Mouse (Mus musculus): ENCODE measurements around the gene Ahdc1. TPM values are rescaled to one million over a fixed set of nuclear protein-coding genes. Genes with fewer than 3 reads are reported as not detected.

Ahdc1 gene
- polyA plus RNA-seq, 1 experiment from 2014 or later: 8.0 TPM

GRCm38 (mm10) chr4:133116756-133117470 is 105.9 kb downstream of the Ahdc1 start:
- peak; percentile 22 for ATAC-seq (ENCODE audit: low read depth)
- Histone ChIP-seq H3K27me3 (ENCODE audit: control insufficient read depth, insufficient read depth, low read depth, low read length) (no peaks in the 10 kb centered on the region), H3K36me3 (ENCODE audit: control insufficient read depth, insufficient read depth, low read length) (no peaks in the 10 kb centered on the region), H3K4me1 (replicated peaks; ENCODE audit: control insufficient read depth, insufficient read depth, low read length) (peaks cover 39% of the 10 kb centered on the region), H3K9me3 (ENCODE audit: control insufficient read depth, low read length) (no peaks in the 10 kb centered on the region), H3K27ac (ENCODE audit: low read length) (peak overlapping the region; percentile 100), H3K9ac (ENCODE audit: low read length) (peak overlapping the region; percentile 67), H3K4me2 (ENCODE audit: low read depth, low read length) (peak overlapping the region; percentile 48), H3K4me3 (ENCODE audit: low read length) (no peak overlapping the region)
- WGBS: 42% methylated on average over 3 of the region's 3 CpGs

- H3K4me2 ChIP-seq (ENCODE audit: low read depth, low read length): peak overlapping the region; percentile 48
- H3K4me3 ChIP-seq (ENCODE audit: low read length): peak overlapping the region; percentile 28
- no peaks in the 10 kb centered on the region for H3K9me3 ChIP-seq (ENCODE audit: control insufficient read depth, low read length)
- peak overlapping the region; percentile 67 for H3K9ac ChIP-seq (ENCODE audit: low read length)
- H3K4me1 ChIP-seq (replicated peaks; ENCODE audit: control insufficient read depth, insufficient read depth, low read length): peaks cover 41% of the 10 kb centered on the region
- H3K36me3 ChIP-seq (ENCODE audit: control insufficient read depth, insufficient read depth, low read length): no peaks in the 10 kb centered on the region
- H3K27ac ChIP-seq (ENCODE audit: low read length): peak overlapping the region; percentile 100
- peak; percentile 81 for ATAC-seq (ENCODE audit: low read depth)
- WGBS: 14% methylated on average over 18 of the region's 18 CpGs
- H3K27me3 ChIP-seq (ENCODE audit: control insufficient read depth, insufficient read depth, low read depth, low read length): no peaks in the 10 kb centered on the region
Measured at GRCm38 (mm10) chr4:133117556-133118411, 106.7 kb downstream of the Ahdc1 start.

GRCm38 (mm10) chr4:133118775-133119375 is 107.8 kb downstream of the Ahdc1 start:
- no peaks in the 10 kb centered on the region for H3K9me3 ChIP-seq (ENCODE audit: control insufficient read depth, low read length)

GRCm38 (mm10) chr4:133119579-133119978 is 108.5 kb downstream of the Ahdc1 start:
- peaks cover 39% of the 10 kb centered on the region for H3K4me1 ChIP-seq (replicated peaks; ENCODE audit: control insufficient read depth, insufficient read depth, low read length)
- ATAC-seq (ENCODE audit: low read depth): no peak
- H3K9me3 ChIP-seq (ENCODE audit: control insufficient read depth, low read length): peaks cover 5% of the 10 kb centered on the region
- no peak overlapping the region for H3K4me3 ChIP-seq (ENCODE audit: low read length)
- H3K4me2 ChIP-seq (ENCODE audit: low read depth, low read length): no peak overlapping the region
- WGBS: 83% methylated on average over 6 of the region's 6 CpGs
- H3K27me3 ChIP-seq (ENCODE audit: control insufficient read depth, insufficient read depth, low read depth, low read length): no peaks in the 10 kb centered on the region
- H3K9ac ChIP-seq (ENCODE audit: low read length): no peak overlapping the region
- no peaks in the 10 kb centered on the region for H3K36me3 ChIP-seq (ENCODE audit: control insufficient read depth, insufficient read depth, low read length)
- H3K27ac ChIP-seq (ENCODE audit: low read length): no peak overlapping the region

More at GRCm38 (mm10) chr4:133118775-133119375, 107.8 kb downstream of the Ahdc1 start:
- 71% methylated on average over 6 of the region's 6 CpGs for WGBS
- Histone ChIP-seq H3K27ac (ENCODE audit: low read length) (peak overlapping the region; percentile 52), H3K9ac (ENCODE audit: low read length) (no peak overlapping the region), H3K36me3 (ENCODE audit: control insufficient read depth, insufficient read depth, low read length) (no peaks in the 10 kb centered on the region), H3K4me2 (ENCODE audit: low read depth, low read length) (no peak overlapping the region), H3K4me3 (ENCODE audit: low read length) (no peak overlapping the region), H3K27me3 (ENCODE audit: control insufficient read depth, insufficient read depth, low read depth, low read length) (no peaks in the 10 kb centered on the region), H3K4me1 (replicated peaks; ENCODE audit: control insufficient read depth, insufficient read depth, low read length) (peaks cover 39% of the 10 kb centered on the region)
- no peak for ATAC-seq (ENCODE audit: low read depth)

- Histone ChIP-seq H3K27me3 (ENCODE audit: control insufficient read depth, insufficient read depth, low read depth, low read length) (no peaks in the 10 kb centered on the region), H3K9ac (ENCODE audit: low read length) (peak overlapping the region; percentile 32), H3K27ac (ENCODE audit: low read length) (peak overlapping the region; percentile 27; the same call in 1 of the 2 replicates), H3K36me3 (ENCODE audit: control insufficient read depth, insufficient read depth, low read length) (no peaks in the 10 kb centered on the region), H3K4me3 (ENCODE audit: low read length) (no peak overlapping the region), H3K4me1 (replicated peaks; ENCODE audit: control insufficient read depth, insufficient read depth, low read length) (peaks cover 39% of the 10 kb centered on the region), H3K4me2 (ENCODE audit: low read depth, low read length) (0 out of 2 replicates have a peak overlapping the region, but pooled peaks have one; percentile 29), H3K9me3 (ENCODE audit: control insufficient read depth, low read length) (peaks cover 5% of the 10 kb centered on the region)
- WGBS: 13% methylated on average over 10 of the region's 11 CpGs
- ATAC-seq (ENCODE audit: low read depth): no peak
Measured at GRCm38 (mm10) chr4:133120833-133121321, 109.8 kb downstream of the Ahdc1 start.

- Histone ChIP-seq H3K9ac (ENCODE audit: low read length) (no peak overlapping the region), H3K27ac (ENCODE audit: low read length) (no peak overlapping the region), H3K4me2 (ENCODE audit: low read depth, low read length) (no peak overlapping the region), H3K27me3 (ENCODE audit: control insufficient read depth, insufficient read depth, low read depth, low read length) (no peaks in the 10 kb centered on the region), H3K36me3 (ENCODE audit: control insufficient read depth, insufficient read depth, low read length) (no peaks in the 10 kb centered on the region), H3K9me3 (ENCODE audit: control insufficient read depth, low read length) (peaks cover 5% of the 10 kb centered on the region), H3K4me1 (replicated peaks; ENCODE audit: control insufficient read depth, insufficient read depth, low read length) (peaks cover 34% of the 10 kb centered on the region), H3K4me3 (ENCODE audit: low read length) (no peak overlapping the region)
- no peak for ATAC-seq (ENCODE audit: low read depth)
- WGBS: 40% methylated on average over 1 of the region's 1 CpGs
Measured at GRCm38 (mm10) chr4:133121416-133121815, 110.4 kb downstream of the Ahdc1 start.

GRCm38 (mm10) chr4:133121974-133122637 is 111.0 kb downstream of the Ahdc1 start:
- WGBS: 25% methylated on average over 5 of the region's 5 CpGs
- no peak for ATAC-seq (ENCODE audit: low read depth)

GRCm38 (mm10) chr4:133127079-133127478 is 116.0 kb downstream of the Ahdc1 start:
- no peak overlapping the region for H3K4me2 ChIP-seq (ENCODE audit: low read depth, low read length)
- ATAC-seq (ENCODE audit: low read depth): no peak
- H3K27ac ChIP-seq (ENCODE audit: low read length): no peak overlapping the region
- no peaks in the 10 kb centered on the region for H3K27me3 ChIP-seq (ENCODE audit: control insufficient read depth, insufficient read depth, low read depth, low read length)
- peaks cover 5% of the 10 kb centered on the region for H3K9me3 ChIP-seq (ENCODE audit: control insufficient read depth, low read length)
- no peaks in the 10 kb centered on the region for H3K36me3 ChIP-seq (ENCODE audit: control insufficient read depth, insufficient read depth, low read length)
- peaks cover 9% of the 10 kb centered on the region for H3K4me1 ChIP-seq (replicated peaks; ENCODE audit: control insufficient read depth, insufficient read depth, low read length)
- WGBS: 49% methylated on average over 3 of the region's 3 CpGs
- H3K9ac ChIP-seq (ENCODE audit: low read length): no peak overlapping the region
- H3K4me3 ChIP-seq (ENCODE audit: low read length): no peak overlapping the region

More at GRCm38 (mm10) chr4:133121974-133122637, 111.0 kb downstream of the Ahdc1 start:
- no peak overlapping the region for H3K4me2 ChIP-seq (ENCODE audit: low read depth, low read length)
- peak overlapping the region; percentile 13; the same call in 1 of the 2 replicates for H3K9ac ChIP-seq (ENCODE audit: low read length)
- H3K36me3 ChIP-seq (ENCODE audit: control insufficient read depth, insufficient read depth, low read length): no peaks in the 10 kb centered on the region
- peaks cover 5% of the 10 kb centered on the region for H3K9me3 ChIP-seq (ENCODE audit: control insufficient read depth, low read length)
- H3K4me1 ChIP-seq (replicated peaks; ENCODE audit: control insufficient read depth, insufficient read depth, low read length): peaks cover 27% of the 10 kb centered on the region
- no peak overlapping the region for H3K4me3 ChIP-seq (ENCODE audit: low read length)
- no peaks in the 10 kb centered on the region for H3K27me3 ChIP-seq (ENCODE audit: control insufficient read depth, insufficient read depth, low read depth, low read length)
- peak overlapping the region; percentile 67 for H3K27ac ChIP-seq (ENCODE audit: low read length)
